Mouse (Mus musculus): Measurements from ENCODE around the gene Psrc1.

Gene Psrc1

GRCm38 (mm10) chr3:108383485-108384354, at the start of gene Psrc1:
Psrc1 (plus strand) TSS chr3:108383839.
- DNase-seq (ENCODE audit: low read depth, low spot score), result peak; percentile 92

GRCm38 (mm10) chr3:108336878-108337277, 46.8 kb upstream of the Psrc1 start:
- no peak for DNase-seq (ENCODE audit: low read depth, low spot score)

GRCm38 (mm10) chr3:108341040-108341439, 42.6 kb upstream of the Psrc1 start:
- no peak for DNase-seq (ENCODE audit: low read depth, low spot score)

- no peak for DNase-seq (ENCODE audit: low read depth, low spot score)
These were observed 41.5 kb upstream of the Psrc1 start for GRCm38 (mm10) chr3:108342185-108342584.

- DNase-seq (ENCODE audit: low read depth, low spot score), result peak; percentile 23
These were observed 37.8 kb upstream of the Psrc1 start for GRCm38 (mm10) chr3:108345855-108346254.

- no peak for DNase-seq (ENCODE audit: low read depth, low spot score)
These were observed 35.3 kb upstream of the Psrc1 start for GRCm38 (mm10) chr3:108348376-108348775.

- DNase-seq (ENCODE audit: low read depth, low spot score), result no peak
These were observed 28.4 kb upstream of the Psrc1 start for GRCm38 (mm10) chr3:108355245-108355644.

GRCm38 (mm10) chr3:108357051-108357450, 26.6 kb upstream of the Psrc1 start:
- DNase-seq (ENCODE audit: low read depth, low spot score), result no peak

GRCm38 (mm10) chr3:108358445-108358844, 25.2 kb upstream of the Psrc1 start:
- DNase-seq (ENCODE audit: low read depth, low spot score), result no peak

GRCm38 (mm10) chr3:108360894-108361293, 22.7 kb upstream of the Psrc1 start:
- no peak for DNase-seq (ENCODE audit: low read depth, low spot score)

- no peak for DNase-seq (ENCODE audit: low read depth, low spot score)
These were observed 20.0 kb upstream of the Psrc1 start for GRCm38 (mm10) chr3:108363626-108364025.

GRCm38 (mm10) chr3:108364270-108364995, 19.2 kb upstream of the Psrc1 start, which contains the start of gene Mybphl:
Mybphl (plus strand) TSS chr3:108364911.
- DNase-seq (ENCODE audit: low read depth, low spot score), result no peak

GRCm38 (mm10) chr3:108367173-108367572, 16.5 kb upstream of the Psrc1 start:
- no peak for DNase-seq (ENCODE audit: low read depth, low spot score)

GRCm38 (mm10) chr3:108367828-108368227, 15.8 kb upstream of the Psrc1 start:
- no peak for DNase-seq (ENCODE audit: low read depth, low spot score)

- DNase-seq (ENCODE audit: low read depth, low spot score), result no peak
These were observed 14.9 kb upstream of the Psrc1 start for GRCm38 (mm10) chr3:108368721-108369120.

GRCm38 (mm10) chr3:108372274-108372673, 11.4 kb upstream of the Psrc1 start:
- peak; percentile 49 for DNase-seq (ENCODE audit: low read depth, low spot score)

- DNase-seq (ENCODE audit: low read depth, low spot score), result peak; percentile 77
These were observed 10.9 kb upstream of the Psrc1 start for GRCm38 (mm10) chr3:108372691-108373090.

- peak; percentile 65 for DNase-seq (ENCODE audit: low read depth, low spot score)
These were observed 4.6 kb upstream of the Psrc1 start for GRCm38 (mm10) chr3:108378875-108379663.

- DNase-seq (ENCODE audit: low read depth, low spot score), result peak; percentile 54
These were observed 2.9 kb upstream of the Psrc1 start for GRCm38 (mm10) chr3:108380695-108381094.

- peak; percentile 72 for DNase-seq (ENCODE audit: low read depth, low spot score)
These were observed 1.4 kb upstream of the Psrc1 start for GRCm38 (mm10) chr3:108381945-108382875.

- DNase-seq (ENCODE audit: low read depth, low spot score), result peak; percentile 26
These were observed 786 bp downstream of the Psrc1 start for GRCm38 (mm10) chr3:108384425-108384824.

Data from 3T3-L1 (cell line).